Mouse (Mus musculus) C2C12 (cell line): Measurements from ENCODE around the gene Map3k14.

Experiments
- CEBPB ChIP-seq: IDR thresholded peaks from one replicate; pipeline ENCODE4 v1.6.1; 2011; ENCODE audit warnings: low read depth, mild to moderate bottlenecking, control low read depth, moderate library complexity
- CTCF ChIP-seq: IDR thresholded peaks from one replicate; pipeline ENCODE4 v1.5.1; 2011; ENCODE audit not compliant: control insufficient read depth, insufficient read depth, insufficient read length
- MAX ChIP-seq: IDR thresholded peaks from one replicate; pipeline ENCODE4 v1.6.1; 2011; ENCODE audit warnings: mild to moderate bottlenecking, control low read depth
- MYOD1 ChIP-seq: IDR thresholded peaks from one replicate; pipeline ENCODE4 v1.6.1; 2011; ENCODE audit warnings: low read depth; ENCODE audit not compliant: control insufficient read depth, insufficient read length
- MYOG ChIP-seq: IDR thresholded peaks from one replicate; pipeline ENCODE4 v1.6.1; 2011; ENCODE audit not compliant: control insufficient read depth, insufficient read length; ENCODE audit errors: extremely low read depth
- USF1 ChIP-seq: IDR thresholded peaks from one replicate; pipeline ENCODE4 v1.6.1; 2011; ENCODE audit warnings: low read depth, mild to moderate bottlenecking, control low read depth, moderate library complexity

- TF ChIP-seq CTCF (no peak), MAX (no peak), CEBPB (no peak), MYOG (no peak), USF1 (no peak), MYOD1 (no peak)
Measured at GRCm38 (mm10) chr11:103246731-103247290, 20.5 kb downstream of the Map3k14 start.
